Mouse (Mus musculus) gonadal fat pad, adult 2 months (tissue): ENCODE measurements around the gene Dspp. TPM values are rescaled to one million over a fixed set of nuclear protein-coding genes. Genes with fewer than 3 reads are reported as not detected.

Source experiments
- DNase-seq: peaks from one replicate; pipeline ENCODE4 v3.0.0-alpha.2; 2012; ENCODE audit warnings: low read depth
- polyA plus RNA-seq: library from polyadenylated mRNA; depleted of rRNA; stranded (reverse); fragments of >200 nt; gene quantifications from 2 replicates; pipeline ENCODE4 v1.2.3, GENCODE M21; 2012; rRNA removed

The Dspp gene
- polyA plus RNA-seq, 1 experiment = not detected

GRCm38 (mm10) chr5:104201153-104201950 is 30.8 kb downstream of the Dspp start:
- no peak for DNase-seq

GRCm38 (mm10) chr5:104202351-104202750 is 31.8 kb downstream of the Dspp start, which contains the start of gene Dmp1:
Gene Dmp1, plus strand, starts transcription at chr5:104202613.
- no peak for DNase-seq

- DNase-seq = no peak
These were observed 42.0 kb downstream of the Dspp start for GRCm38 (mm10) chr5:104212531-104212930.

- DNase-seq = no peak
These were observed 48.4 kb downstream of the Dspp start for GRCm38 (mm10) chr5:104218926-104219325.

GRCm38 (mm10) chr5:104224299-104224698 is 53.8 kb downstream of the Dspp start:
- DNase-seq = no peak

GRCm38 (mm10) chr5:104224750-104225149 is 54.2 kb downstream of the Dspp start:
- no peak for DNase-seq

- no peak for DNase-seq
These were observed 58.0 kb downstream of the Dspp start for GRCm38 (mm10) chr5:104228497-104228896.

Other genes with a start within 250 kb of the Dspp start
- gene Hsd17b13, start 193.3 kb upstream of the Dspp start, polyA plus RNA-seq = 0.08 and 0.30 TPM in 2 replicates
- gene Hsd17b11, start 148.8 kb upstream of the Dspp start, polyA plus RNA-seq = 36.0 and 37.0 TPM in 2 replicates
- 59.8 and 70.6 TPM in 2 replicates for gene Nudt9, start 124.4 kb upstream of the Dspp start, polyA plus RNA-seq
- not detected in 2 replicates for gene Gm17660, start 93.1 kb upstream of the Dspp start, polyA plus RNA-seq
- 125 and 148 TPM in 2 replicates for gene Sparcl1, start 57.0 kb upstream of the Dspp start, polyA plus RNA-seq
- gene Dmp1, start 31.9 kb downstream of the Dspp start, polyA plus RNA-seq = 0.08 TPM in 1 of 2 replicates, not detected in the other
- gene Ibsp, start 128.5 kb downstream of the Dspp start, polyA plus RNA-seq = not detected in 2 replicates
- not detected in 2 replicates for gene Mepe, start 154.6 kb downstream of the Dspp start, polyA plus RNA-seq